Mouse (Mus musculus) frontal cortex, adult (tissue): Measurements from ENCODE around the gene Commd6.
A peak's percentile ranks its signal among the peaks of the same experiment; 100 is the strongest.

Source experiments
- ATAC-seq: cut with Nextera tagmentation; 2 replicates; pipeline ENCODE4 v1.9.2; 2017; ENCODE audit warnings: mild to moderate bottlenecking, moderate library complexity, mixed read lengths; ENCODE audit not compliant: low TSS enrichment

Gene Commd6

GRCm38 (mm10) chr14:101640153-101640843 lies at the start of gene Commd6:
Gene Commd6 (minus strand): TSS chr14:101640686.
- peak; percentile 99 for ATAC-seq

- no peak for ATAC-seq
Measured at GRCm38 (mm10) chr14:101688406-101688805, 47.9 kb upstream of the Commd6 start.

GRCm38 (mm10) chr14:101687696-101688095 lies 47.2 kb upstream of the Commd6 start:
- no peak for ATAC-seq

- no peak for ATAC-seq
Measured at GRCm38 (mm10) chr14:101672226-101672625, 31.7 kb upstream of the Commd6 start.

GRCm38 (mm10) chr14:101668626-101669025 lies 28.1 kb upstream of the Commd6 start:
- ATAC-seq = no peak

DNA sequence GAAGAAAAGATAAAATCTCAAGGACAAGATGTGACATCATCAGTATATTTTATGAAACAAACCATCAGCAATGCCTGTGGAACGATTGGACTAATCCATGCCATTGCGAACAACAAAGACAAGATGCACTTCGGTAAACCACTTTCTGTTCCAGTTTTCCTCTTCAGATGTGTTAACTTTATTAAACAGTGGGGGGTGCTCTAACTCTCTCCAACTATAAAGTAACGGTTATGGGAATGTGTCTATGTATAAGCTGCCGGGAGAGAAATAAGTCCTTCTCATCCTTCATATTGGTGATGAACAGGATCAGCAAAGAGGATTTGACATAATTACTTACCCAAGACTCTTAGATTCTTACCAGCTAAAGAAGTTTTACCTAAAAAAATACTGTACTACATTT lies 26.1 kb upstream of the Commd6 start:
- ATAC-seq = peak; percentile 64; the same call in 1 of the 2 replicates

GRCm38 (mm10) chr14:101666056-101666455 lies 25.6 kb upstream of the Commd6 start:
- ATAC-seq = no peak

DNA sequence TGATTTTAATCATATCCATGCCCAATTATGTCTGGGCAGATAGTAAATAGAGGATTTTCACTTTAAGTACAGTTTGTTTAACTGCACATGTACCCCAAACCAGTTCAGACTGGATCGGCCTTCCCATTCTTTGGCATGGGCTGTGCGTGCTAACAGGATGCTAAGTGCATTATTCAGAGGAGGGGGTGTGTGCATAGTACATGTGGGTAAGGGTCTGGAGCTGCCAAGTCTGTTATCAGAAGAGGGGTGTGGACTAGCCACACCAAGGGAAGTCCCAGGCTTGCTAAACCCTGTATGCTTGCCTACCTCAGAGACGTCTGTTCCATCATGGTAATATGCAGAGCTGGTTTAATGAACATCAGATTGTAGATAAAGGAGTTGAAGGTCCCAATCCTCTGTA lies 23.8 kb upstream of the Commd6 start:
- ATAC-seq = no peak

GRCm38 (mm10) chr14:101661654-101662412 lies 21.3 kb upstream of the Commd6 start:
- ATAC-seq = no peak

DNA sequence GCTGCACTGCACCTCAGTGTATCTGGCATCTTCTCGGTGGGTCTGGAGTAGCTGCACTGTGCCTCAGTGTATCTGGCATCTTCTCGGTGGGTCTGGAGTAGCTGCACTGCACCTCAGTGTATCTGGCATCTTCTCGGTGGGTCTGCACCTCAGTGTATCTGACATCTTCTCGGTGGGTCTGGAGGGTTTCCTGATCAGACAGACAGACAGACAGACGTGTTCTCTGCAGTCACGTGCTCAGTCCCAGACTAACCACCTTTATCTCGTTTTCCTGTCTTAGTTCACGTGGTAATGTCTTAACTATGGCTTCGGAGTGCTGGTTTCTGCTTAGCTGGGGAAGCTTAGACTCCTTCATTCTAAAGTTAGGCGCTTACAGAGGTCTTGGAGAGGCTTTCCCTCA lies 15.8 kb upstream of the Commd6 start:
- no peak for ATAC-seq

- no peak for ATAC-seq
Measured at GRCm38 (mm10) chr14:101654526-101654909, 14.0 kb upstream of the Commd6 start.

DNA sequence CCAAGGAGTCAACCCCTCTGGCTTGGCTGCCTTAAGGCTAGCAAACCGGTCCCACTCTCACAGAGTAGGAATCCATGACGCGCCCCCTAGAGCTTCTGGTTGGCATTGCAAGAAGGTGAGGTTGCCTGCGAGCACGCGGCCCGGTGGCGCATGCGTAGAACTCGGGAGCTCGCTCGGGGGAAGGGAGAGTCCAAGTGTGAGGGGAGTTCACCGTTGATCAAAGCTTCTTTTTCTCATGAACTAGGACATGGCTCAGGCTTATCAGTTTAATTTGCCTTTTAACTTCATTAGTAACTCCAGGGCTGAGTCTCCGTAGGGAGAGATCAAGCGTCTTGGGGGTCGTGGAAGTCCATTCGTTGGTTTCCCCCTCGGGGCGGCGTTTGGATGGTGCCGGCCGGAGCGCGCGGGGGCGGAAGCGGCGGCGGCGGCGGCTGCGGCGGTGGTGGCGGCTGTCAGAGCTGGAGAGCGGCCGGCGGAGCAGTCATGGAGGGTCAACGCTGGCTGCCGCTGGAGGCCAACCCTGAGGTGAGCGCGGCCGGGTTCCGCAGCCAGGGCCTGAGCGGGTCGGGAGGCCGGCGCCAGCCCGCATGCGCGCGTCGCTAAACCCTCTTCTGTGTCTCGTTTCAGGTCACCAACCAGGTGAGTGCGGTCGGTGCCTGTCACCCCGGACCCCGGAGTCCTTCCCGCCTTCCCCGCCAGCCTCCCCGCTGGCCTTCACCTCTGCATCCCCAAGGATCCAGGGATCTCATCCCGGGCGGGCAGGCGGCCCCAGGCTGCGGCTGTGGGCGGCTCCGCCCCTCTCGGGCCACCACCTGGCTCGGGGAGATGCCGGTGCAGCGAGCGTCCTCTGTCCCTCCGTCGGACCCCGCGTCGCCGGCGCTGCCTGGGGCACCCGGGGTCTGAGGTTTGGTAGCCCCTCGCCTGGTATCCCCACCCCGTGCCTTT lies 13.4 kb upstream of the Commd6 start, which contains the start of gene Uchl3:
Gene Uchl3, plus strand, starts transcription at position 387 of the 945 bp plus-strand sequence.
- peak; percentile 95 for ATAC-seq

DNA sequence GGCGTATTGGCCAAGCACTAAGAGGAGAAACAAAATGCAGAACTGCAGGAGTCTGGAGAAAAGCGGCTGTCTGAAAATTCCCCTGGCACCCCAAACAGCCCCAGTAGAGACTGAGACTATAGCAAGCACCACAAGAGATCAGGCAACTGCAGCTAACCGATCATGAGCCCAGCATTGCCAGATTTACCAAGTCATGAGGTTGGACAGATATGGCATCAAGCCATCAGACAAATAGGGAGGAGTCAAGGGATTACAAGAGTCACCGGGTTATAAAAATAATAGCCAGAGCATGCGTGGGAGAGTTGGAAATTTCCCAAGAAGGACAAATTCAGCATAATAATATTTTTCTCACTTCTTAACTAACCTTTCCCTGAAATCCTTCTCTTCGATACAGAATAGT lies 12.1 kb upstream of the Commd6 start:
- ATAC-seq = no peak

DNA sequence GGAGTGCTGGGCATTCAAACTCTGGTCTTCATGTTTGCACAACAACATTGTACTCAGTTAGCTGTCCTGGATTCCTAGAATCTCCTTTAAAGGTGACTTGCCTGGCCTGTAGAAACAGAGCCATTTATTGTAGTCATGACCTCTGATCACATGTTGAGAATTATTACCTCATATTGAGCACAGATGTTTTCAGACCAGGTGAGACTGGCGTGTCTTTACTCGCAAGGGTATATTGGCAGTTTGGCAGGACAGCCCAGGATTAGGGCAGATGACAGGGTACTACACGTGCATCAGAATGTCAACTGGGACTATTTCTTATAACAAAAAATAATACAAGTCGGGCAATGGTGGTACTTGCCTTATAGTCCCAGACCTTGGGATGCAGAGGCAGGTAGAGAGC lies 10.1 kb upstream of the Commd6 start:
- ATAC-seq = no peak

DNA sequence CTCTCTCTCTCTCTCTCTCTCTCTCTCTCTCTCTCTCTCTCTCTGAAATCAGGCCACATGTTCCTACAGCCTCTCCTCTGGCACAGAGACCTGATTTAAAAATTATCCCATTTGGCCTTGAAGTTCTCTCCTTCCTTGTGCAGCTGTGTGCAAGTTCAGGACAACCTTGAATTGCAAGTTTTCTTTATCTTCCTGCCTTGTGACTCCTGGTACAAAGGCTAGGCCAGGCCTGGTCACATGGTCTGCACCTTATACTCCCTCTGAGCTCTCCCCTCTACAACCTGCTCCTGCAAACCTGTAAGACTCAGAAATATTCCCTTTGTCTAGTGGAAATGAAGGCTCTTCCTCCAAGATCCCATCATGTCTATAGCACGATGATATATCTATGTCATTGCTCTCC lies 4.5 kb upstream of the Commd6 start:
- no peak for ATAC-seq

GRCm38 (mm10) chr14:101637381-101637780 lies 3.1 kb downstream of the Commd6 start:
- no peak for ATAC-seq

DNA sequence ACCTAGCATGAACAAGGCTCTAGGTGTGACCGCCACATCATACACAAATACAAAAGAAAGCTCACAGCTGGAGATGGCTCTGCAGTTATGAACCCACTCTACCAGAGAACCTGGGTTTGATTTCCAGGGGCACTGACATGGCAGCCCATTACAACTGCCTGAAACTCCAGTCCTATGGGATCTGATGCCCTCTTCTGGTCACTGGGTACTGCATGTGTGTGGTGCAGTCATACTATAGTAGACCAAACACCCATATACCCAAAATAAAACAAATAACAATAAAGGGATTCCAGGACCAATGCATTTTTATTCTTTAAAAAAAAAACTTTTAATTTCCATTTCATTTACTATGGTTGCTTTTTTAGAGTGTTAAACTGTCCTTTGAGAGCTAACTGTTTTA lies 4.7 kb downstream of the Commd6 start:
- no peak for ATAC-seq

GRCm38 (mm10) chr14:101630548-101630947 lies 9.9 kb downstream of the Commd6 start:
- ATAC-seq = no peak

DNA sequence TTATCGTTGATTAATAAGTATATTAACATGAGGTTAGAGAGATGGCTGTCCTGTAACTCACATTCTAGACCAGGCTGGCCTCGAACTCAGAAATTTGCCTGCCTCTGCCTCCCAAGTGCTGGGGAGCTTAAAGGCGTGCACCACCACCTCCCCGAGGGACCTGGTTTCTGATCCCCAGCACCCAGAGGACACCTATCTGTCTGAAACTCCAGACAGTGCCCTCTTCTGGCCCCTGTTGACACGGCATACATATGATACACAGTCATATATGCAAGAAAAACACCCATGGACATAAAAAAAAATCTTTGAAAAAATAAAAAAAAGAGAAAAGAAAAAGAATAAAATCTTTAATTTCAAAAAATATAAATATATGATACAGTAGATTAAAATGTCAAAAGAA lies 22.8 kb downstream of the Commd6 start:
- ATAC-seq = no peak

DNA sequence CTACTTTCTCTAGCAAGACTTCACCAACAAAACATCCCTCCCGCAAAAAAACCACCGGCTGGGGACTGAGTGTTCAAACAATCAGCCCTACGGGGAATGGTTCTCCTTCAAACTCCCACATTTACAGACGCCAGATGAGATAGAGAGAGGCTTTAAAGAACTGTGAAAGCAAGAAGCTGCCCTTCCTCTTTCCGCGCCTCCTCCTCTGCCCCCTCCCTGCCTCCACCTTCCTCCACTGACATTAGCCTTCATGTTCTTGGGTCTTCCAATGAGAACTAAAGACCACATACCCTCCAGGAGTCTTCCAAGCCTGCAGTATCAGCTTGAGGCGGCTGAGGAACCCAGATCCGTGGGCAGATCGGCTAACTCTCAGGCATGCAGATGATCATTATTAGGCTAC lies 24.3 kb downstream of the Commd6 start:
- 0 out of 2 replicates have a peak, but pooled peaks have one; percentile 31 for ATAC-seq

- ATAC-seq = no peak
Measured at GRCm38 (mm10) chr14:101613206-101613605, 27.3 kb downstream of the Commd6 start.

- ATAC-seq = no peak
Measured at GRCm38 (mm10) chr14:101610701-101611100, 29.8 kb downstream of the Commd6 start.
